Mouse (Mus musculus): ENCODE measurements around the gene Apbb2. TPM values are rescaled to one million over a fixed set of nuclear protein-coding genes. Genes with fewer than 3 reads are reported as not detected.

Apbb2 gene
- total and polyA plus RNA-seq, 3 experiments = 0.34 to 0.40 (median 0.34) TPM

GRCm38 (mm10) chr5:66453106-66453505 lies 165.5 kb downstream of the Apbb2 start:
- H3K4me2 ChIP-seq (ENCODE audit: insufficient read depth, low read depth, poor library complexity, severe bottlenecking) = no peak overlapping the region
- TF ChIP-seq RCOR1 (conservative IDR thresholded peaks at IDR 0.05; ENCODE audit: low read depth, low read length) (no peak), MAX (IDR thresholded peaks at IDR 0.05; ENCODE audit: low read length) (no peak), CTCF (conservative IDR thresholded peaks at IDR 0.05 in 1 of 2, IDR thresholded peaks at IDR 0.05 in 1 of 2; ENCODE audit: low read depth in 2 of 2, low read length in 2 of 2) (no peak), MAZ (IDR thresholded peaks at IDR 0.05; ENCODE audit: low read depth, low read length) (no peak), CHD2 (IDR thresholded peaks at IDR 0.05; ENCODE audit: low read length) (no peak), SIN3A (IDR thresholded peaks at IDR 0.05; ENCODE audit: low read length) (no peak), CHD1 (IDR thresholded peaks at IDR 0.05; ENCODE audit: low read depth, low read length) (no peak), IRF4 (IDR thresholded peaks at IDR 0.05; ENCODE audit: low read depth, low read length) (no peak), JUN (IDR thresholded peaks at IDR 0.05; ENCODE audit: insufficient read depth, low read depth, low read length) (no peak), ZC3H11A (IDR thresholded peaks at IDR 0.05; ENCODE audit: low read depth, low read length) (no peak), MEF2A (IDR thresholded peaks at IDR 0.05; ENCODE audit: borderline replicate concordance, low read depth, low read length) (no peak), MAFK (IDR thresholded peaks at IDR 0.05; ENCODE audit: insufficient replicate concordance, low read length) (no peak), TBP (conservative IDR thresholded peaks at IDR 0.05; ENCODE audit: low read depth, low read length) (no peak), RAD21 (IDR thresholded peaks at IDR 0.05; ENCODE audit: low read depth, low read length) (no peak), MYC (IDR thresholded peaks at IDR 0.05; ENCODE audit: low read depth, low read length) (no peak), HCFC1 (IDR thresholded peaks at IDR 0.05; ENCODE audit: low read depth, low read length) (no peak), NELFE (IDR thresholded peaks at IDR 0.05; ENCODE audit: low read depth, low read length) (no peak), UBTF (IDR thresholded peaks at IDR 0.05; ENCODE audit: low read depth, low read length) (no peak)
- no peak overlapping the region for H3K27ac ChIP-seq (ENCODE audit: insufficient read depth, low read depth)
- H3K9ac ChIP-seq (ENCODE audit: insufficient read depth, low read depth) = no peak overlapping the region
- no peaks in the 10 kb centered on the region for H3K4me1 ChIP-seq (ENCODE audit: control insufficient read depth in 1 of 2, insufficient read depth in 2 of 2)
- no peak for DNase-seq (ENCODE audit: extremely low read depth)
- peaks cover 2% of the 10 kb centered on the region for H3K27me3 ChIP-seq (replicated peaks)
- no peak overlapping the region for H3K4me3 ChIP-seq (replicated peaks in 1 of 3; ENCODE audit: low read depth in 2 of 3, low read length in 2 of 3, poor library complexity in 1 of 3)
- H3K79me2 ChIP-seq (replicated peaks; ENCODE audit: control insufficient read depth, extremely low read depth, insufficient read depth, poor library complexity, severe bottlenecking) = no peaks in the 10 kb centered on the region
- H3K9me3 ChIP-seq (replicated peaks; ENCODE audit: low read length) = no peaks in the 10 kb centered on the region
- dilution Hi-C loops (cut with MboI; ENCODE audit: extremely low pct_ligation_motif_present, extremely low pct_unique_long_range_greater_than_20kb, low sequenced_read_pairs) = no loop called here
- in situ Hi-C loops (cut with MboI; ENCODE audit: low pct_ligation_motif_present, low pct_unique_long_range_greater_than_20kb, low sequenced_read_pairs) = no loop called here
- no peaks in the 10 kb centered on the region for H3K36me3 ChIP-seq (replicated peaks in 1 of 2; ENCODE audit: control insufficient read depth in 1 of 2, insufficient read depth in 1 of 2, low read length in 1 of 2)

DNA sequence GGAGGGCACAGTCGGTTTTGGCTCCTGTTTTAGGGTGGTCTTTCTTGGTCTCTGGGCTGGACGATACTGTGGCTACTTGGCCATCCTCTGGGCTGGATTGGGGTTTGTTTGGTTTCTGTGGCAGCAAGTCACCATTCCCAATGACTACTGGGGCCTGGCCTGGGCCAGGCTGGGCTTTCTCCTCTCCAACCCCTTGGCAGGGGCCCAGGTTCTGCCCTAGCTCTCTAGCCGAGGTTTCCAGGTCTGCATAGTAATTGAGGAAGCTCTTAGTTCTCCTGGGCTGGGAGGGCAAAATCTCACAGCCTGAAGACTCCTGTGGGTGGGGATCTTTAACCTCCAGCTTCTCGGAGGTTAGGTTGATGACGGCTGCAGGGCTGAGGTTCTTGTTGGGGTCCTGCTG lies 167.0 kb downstream of the Apbb2 start:
- no peaks in the 10 kb centered on the region for H3K79me2 ChIP-seq (replicated peaks; ENCODE audit: control insufficient read depth, extremely low read depth, insufficient read depth, poor library complexity, severe bottlenecking)
- TF ChIP-seq EP300 (IDR thresholded peaks at IDR 0.05; ENCODE audit: low read length) = no peak
- TF ChIP-seq TBP (conservative IDR thresholded peaks at IDR 0.05; ENCODE audit: low read depth, low read length) = no peak
- TF ChIP-seq RCOR1 (conservative IDR thresholded peaks at IDR 0.05; ENCODE audit: low read depth, low read length) = no peak
- no peaks in the 10 kb centered on the region for H3K36me3 ChIP-seq (replicated peaks in 1 of 2; ENCODE audit: control insufficient read depth in 1 of 2, insufficient read depth in 1 of 2, low read length in 1 of 2)
- DNase-seq (ENCODE audit: extremely low read depth) = no peak
- in situ Hi-C loops (cut with MboI; ENCODE audit: low pct_ligation_motif_present, low pct_unique_long_range_greater_than_20kb, low sequenced_read_pairs) (no loop called here), dilution Hi-C loops (cut with MboI; ENCODE audit: extremely low pct_ligation_motif_present, extremely low pct_unique_long_range_greater_than_20kb, low sequenced_read_pairs) (no loop called here)
- no peak overlapping the region for H3K27ac ChIP-seq (ENCODE audit: insufficient read depth, low read depth)
- peaks cover 0 to 3% of the 10 kb centered on the region in 2 experiments; a peak in 1 of 4 replicates for H3K4me1 ChIP-seq (ENCODE audit: control insufficient read depth in 1 of 2, insufficient read depth in 2 of 2)
- no peak overlapping the region for H3K9ac ChIP-seq (ENCODE audit: insufficient read depth, low read depth)
- H3K4me2 ChIP-seq (ENCODE audit: insufficient read depth, low read depth, poor library complexity, severe bottlenecking) = no peak overlapping the region
- no peak overlapping the region for H3K4me3 ChIP-seq (replicated peaks in 1 of 3; ENCODE audit: low read depth in 2 of 3, low read length in 2 of 3, poor library complexity in 1 of 3)
- H3K9me3 ChIP-seq (replicated peaks; ENCODE audit: low read length) = no peaks in the 10 kb centered on the region
- H3K27me3 ChIP-seq (replicated peaks) = peaks cover 2% of the 10 kb centered on the region

Measured in CH12.LX (cell line).